ENCODE assay signal across 21 mouse cellular contexts in the genomic region with DNA sequence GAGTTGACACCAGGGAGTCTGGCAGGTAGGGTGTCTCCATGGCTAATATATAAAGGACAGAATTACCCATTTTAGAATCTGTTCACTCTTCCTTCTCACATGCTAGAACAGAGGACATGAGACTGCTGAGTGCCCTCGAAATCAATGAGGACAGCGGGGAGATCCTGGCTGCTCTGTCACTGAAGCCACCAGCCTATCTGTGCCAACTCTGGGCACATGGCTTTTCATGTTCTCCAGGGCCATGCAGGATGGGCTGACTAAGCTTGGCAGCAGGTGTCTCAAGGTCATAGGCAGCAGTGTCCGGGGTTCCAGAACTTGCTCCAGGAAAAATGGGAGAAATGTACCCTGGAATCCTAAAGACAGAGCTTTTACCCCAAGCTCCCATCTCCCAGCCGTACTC. TPM values are rescaled to one million over a fixed set of nuclear protein-coding genes. Genes with fewer than 3 reads are reported as not detected.
A peak's percentile ranks its signal among the peaks of the same experiment; 100 is the strongest.
DNase-seq lines count a peak whose midpoint lies in the region; TF ChIP-seq lines count a peak whose summit lies in the region.
"Had no signal": no experiment of that assay in that cellular context is flagged by ENCODE, and none has a peak within 500 bp of the region (broad histone marks: within the 10 kb centered on the region; RNA-seq: fewer than 3 reads in every experiment).

No protein-coding gene starts in this region.

- no peaks in the 10 kb centered on the region for H3K79me2 ChIP-seq in liver, adult 2 months (ENCODE audit: control insufficient read depth, insufficient read depth, low read length)

- no peak overlapping the region for H3K4me3 ChIP-seq in liver, adult 2 months (ENCODE audit: insufficient read depth, low read depth, low read length)
- H3K4me3 ChIP-seq: embryonic facial prominence, embryonic 13.5 days; embryonic facial prominence, embryonic 15.5 days; erythroblast, embryonic 14.5 days; forebrain, embryonic 10.5 days; forebrain, embryonic 12.5 days had no signal

- H3K27ac ChIP-seq in liver, adult 2 months (replicated peaks; ENCODE audit: insufficient read depth, low read depth, low read length): no peak overlapping the region
- H3K27ac ChIP-seq: embryonic facial prominence, embryonic 13.5 days; embryonic facial prominence, embryonic 15.5 days; forebrain, embryonic 10.5 days; forebrain, embryonic 12.5 days had no signal

- DNase-seq in adrenal gland, adult (ENCODE audit: inconsistent age in 2 of 2, low spot score in 1 of 2): peak; percentile 36 to 63
- no peak for DNase-seq in adrenal gland, postnatal 10 days
- peak; percentile 33 for DNase-seq in adrenal gland, postnatal 14 days
- DNase-seq in adrenal gland, adult 8-10 months: no peak
- DNase-seq in liver, adult 2 months (ENCODE audit: extremely low read depth, low read depth, low spot score): peak; percentile 54
- DNase-seq in liver: no peak
- DNase-seq: B cell, adult 2 months; cerebellum, adult 11 months; cerebellum, adult 18-20 months; cerebellum, adult 8-10 months; cerebellum, adult 9-11 months; cerebellum, postnatal 14 days; cerebellum, postnatal 36 days; embryo, embryonic 11 days had no signal

- TF ChIP-seq POLR2A in liver, adult 2 months (IDR thresholded peaks at IDR 0.05; ENCODE audit: extremely low read depth, insufficient read depth, low read length): no peak

- H3K4me1 ChIP-seq in liver, adult 2 months (ENCODE audit: control insufficient read depth, insufficient read depth, low read length): peaks cover 2% of the 10 kb centered on the region; the same call in 1 of the 2 replicates
- H3K4me1 ChIP-seq: embryonic facial prominence, embryonic 15.5 days; forebrain, embryonic 12.5 days had no signal

- no peak for TF ChIP-seq CTCF in liver, adult 2 months (IDR thresholded peaks at IDR 0.05; ENCODE audit: low read depth, low read length)

- no peaks in the 10 kb centered on the region for H3K27me3 ChIP-seq in liver, adult 2 months (ENCODE audit: control insufficient read depth, insufficient read depth, low read length)
- H3K27me3 ChIP-seq: embryonic facial prominence, embryonic 13.5 days; embryonic facial prominence, embryonic 15.5 days; Patski had no signal

- no peak overlapping the region for H3K9ac ChIP-seq in liver, adult 2 months (ENCODE audit: low read depth, low read length)
- H3K9ac ChIP-seq: embryonic facial prominence, embryonic 13.5 days; embryonic facial prominence, embryonic 15.5 days; forebrain, embryonic 12.5 days had no signal

- H3K36me3 ChIP-seq in liver, adult 2 months (ENCODE audit: control insufficient read depth, insufficient read depth, low read length): no peaks in the 10 kb centered on the region
- H3K36me3 ChIP-seq: embryonic facial prominence, embryonic 13.5 days; embryonic facial prominence, embryonic 15.5 days; forebrain, embryonic 10.5 days; forebrain, embryonic 12.5 days; G1E had no signal

- 34% methylated on average over 4 of the region's 4 CpGs for WGBS in liver, adult 2 months

RNA-seq across cellular contexts. Expression of a gene that starts 21.4 kb away (rescaled TPM):
- total RNA-seq in adrenal gland, postnatal 10 days (2021): 100 to 1,000 TPM in 1 of 2 experiments, 10 to 100 TPM in 1; 57.5 to 102 TPM
- total RNA-seq in adrenal gland, postnatal 14 days (2021): 16.4 and 69.4 TPM in 2 replicates
- total RNA-seq in adrenal gland, adult 8-10 months (2022): 1 to 10 TPM; 4.9 to 9.5 (median 7.8) TPM
- total RNA-seq in liver, adult 2 months (2014; rRNA removed): 432 and 472 TPM in 2 replicates
- polyA plus RNA-seq in liver, adult 2 months (2012; rRNA removed): 1,369 and 1,396 TPM in 2 replicates

RNA-seq across cellular contexts. Expression of a gene that starts 37.2 kb away (rescaled TPM):
- total RNA-seq in adrenal gland, postnatal 10 days (2021): 10 to 100 TPM; 34.8 to 53.0 TPM
- 38.8 and 48.3 TPM in 2 replicates for total RNA-seq in adrenal gland, postnatal 14 days (2021)
- 10 to 100 TPM; 46.6 to 87.7 (median 60.0) TPM for total RNA-seq in adrenal gland, adult 8-10 months (2022)
- 2.7 and 3.4 TPM in 2 replicates for total RNA-seq in liver, adult 2 months (2014; rRNA removed)
- polyA plus RNA-seq in liver, adult 2 months (2012; rRNA removed): 9.0 and 12.9 TPM in 2 replicates

Comparison
In these comparisons a context has a peak if more than half of its experiments do, and no peak if none do; other contexts are left out.
1. DNase-seq: peak in adrenal gland, adult (2 of 2), adrenal gland, postnatal 14 days (single experiment) and liver, adult 2 months (single experiment); none in adrenal gland, postnatal 10 days (single experiment), adrenal gland, adult 8-10 months (single experiment) and liver (single experiment).